Mouse (Mus musculus) macrophage (primary cell): ENCODE measurements around the gene N4bp2l2. TPM values are rescaled to one million over a fixed set of nuclear protein-coding genes. Genes with fewer than 3 reads are reported as not detected.
"Not testable (repeated sequence)": the region's sequence is repeated elsewhere in the genome, so short reads cannot be mapped to it uniquely, and the experiment has no call there.

Experiments used
- H3K27ac ChIP-seq: fragments of 350-480 bp; formaldehyde crosslinking; 2 replicates; pipeline ENCODE4 v1.9.0; 2021
- H3K36me3 ChIP-seq: fragments of 350-480 bp; formaldehyde crosslinking; 2 replicates; pipeline ENCODE4 v1.9.0; 2021; ENCODE audit errors: inconsistent target
- H3K4me3 ChIP-seq: fragments of 350-480 bp; formaldehyde crosslinking; 2 replicates; pipeline ENCODE4 v1.9.0; 2021; ENCODE audit errors: inconsistent target
- H3K79me2 ChIP-seq: fragments of 350-480 bp; formaldehyde crosslinking; 2 replicates; pipeline ENCODE4 v1.9.0; 2021; ENCODE audit errors: inconsistent target
- WGBS: methylation state at CpG from one replicate; pipeline ENCODE4 v1.1.7; 2026; ENCODE audit warnings: inconsistent platforms; ENCODE audit not compliant: missing documents; 5-methylcytosine and 5-hydroxymethylcytosine counted together
- polyA plus RNA-seq: library from polyadenylated mRNA; stranded (reverse); fragments of 250-400 nt; gene quantifications from 3 replicates; pipeline ENCODE4 v1.2.4, GENCODE M21; 2018; ENCODE audit warnings: inconsistent platforms

N4bp2l2 gene
- polyA plus RNA-seq, 1 experiment from 2014 or later: 25.9 TPM

GRCm38 (mm10) chr5:150665132-150665954 lies 640 bp downstream of the N4bp2l2 start:
- Histone ChIP-seq H3K4me3 (peak overlapping the region; percentile 88), H3K27ac (peak overlapping the region; percentile 72), H3K36me3 (peaks cover 12% of the 10 kb centered on the region; the same call in 1 of the 2 replicates), H3K79me2 (peaks cover 46% of the 10 kb centered on the region)
- 1% methylated on average over 48 of the region's 52 CpGs for WGBS

- Histone ChIP-seq H3K36me3 (peaks cover 12% of the 10 kb centered on the region; the same call in 1 of the 2 replicates), H3K27ac (peak overlapping the region; percentile 72), H3K4me3 (peak overlapping the region; percentile 88), H3K79me2 (peaks cover 52% of the 10 kb centered on the region)
- 3% methylated on average over 10 of the region's 10 CpGs for WGBS
These were observed 1.2 kb downstream of the N4bp2l2 start for GRCm38 (mm10) chr5:150664794-150665131.

- peaks cover 12% of the 10 kb centered on the region; the same call in 1 of the 2 replicates for H3K36me3 ChIP-seq
- H3K79me2 ChIP-seq: peaks cover 61% of the 10 kb centered on the region
- 92% methylated on average over 7 of the region's 7 CpGs for WGBS
- not testable (repeated sequence) for H3K27ac ChIP-seq
- peak overlapping the region; percentile 88; the same call in 1 of the 2 replicates for H3K4me3 ChIP-seq
These were observed 2.1 kb downstream of the N4bp2l2 start for GRCm38 (mm10) chr5:150663926-150664325.

GRCm38 (mm10) chr5:150660296-150660695 lies 5.7 kb downstream of the N4bp2l2 start:
- peaks cover 12% of the 10 kb centered on the region; the same call in 1 of the 2 replicates for H3K36me3 ChIP-seq
- not testable (repeated sequence) for H3K27ac ChIP-seq, H3K4me3 ChIP-seq
- peaks cover 97% of the 10 kb centered on the region for H3K79me2 ChIP-seq
- 93% methylated on average over 3 of the region's 3 CpGs for WGBS

- peaks cover 100% of the 10 kb centered on the region for H3K79me2 ChIP-seq
- WGBS: 79% methylated on average over 3 of the region's 6 CpGs
- H3K4me3 ChIP-seq, H3K27ac ChIP-seq: not testable (repeated sequence)
- H3K36me3 ChIP-seq: peaks cover 12% of the 10 kb centered on the region; the same call in 1 of the 2 replicates
These were observed 6.6 kb downstream of the N4bp2l2 start for GRCm38 (mm10) chr5:150659425-150659824.

GRCm38 (mm10) chr5:150654548-150654947 lies 11.4 kb downstream of the N4bp2l2 start:
- Histone ChIP-seq H3K36me3 (no peaks in the 10 kb centered on the region; the same call in none of the 2 replicates), H3K79me2 (peaks cover 100% of the 10 kb centered on the region), H3K4me3 (no peak overlapping the region), H3K27ac (no peak overlapping the region)

GRCm38 (mm10) chr5:150652578-150652977 lies 13.4 kb downstream of the N4bp2l2 start:
- H3K4me3 ChIP-seq: no peak overlapping the region

GRCm38 (mm10) chr5:150644926-150645325 lies 21.1 kb downstream of the N4bp2l2 start:
- no peak overlapping the region for H3K27ac ChIP-seq
- H3K4me3 ChIP-seq: no peak overlapping the region
- H3K79me2 ChIP-seq: peaks cover 35% of the 10 kb centered on the region; the same call in 1 of the 2 replicates
- WGBS: 95% methylated on average over 4 of the region's 4 CpGs
- peaks cover 50% of the 10 kb centered on the region for H3K36me3 ChIP-seq

More at GRCm38 (mm10) chr5:150652578-150652977, 13.4 kb downstream of the N4bp2l2 start:
- H3K27ac ChIP-seq: no peak overlapping the region
- H3K36me3 ChIP-seq: peaks cover 11% of the 10 kb centered on the region
- peaks cover 97% of the 10 kb centered on the region for H3K79me2 ChIP-seq
- WGBS: 96% methylated on average over 2 of the region's 2 CpGs

- Histone ChIP-seq H3K36me3 (peaks cover 45% of the 10 kb centered on the region; the same call in 1 of the 2 replicates), H3K79me2 (peaks cover 22% of the 10 kb centered on the region; the same call in 1 of the 2 replicates)
- not testable (repeated sequence) for H3K4me3 ChIP-seq, H3K27ac ChIP-seq
- 94% methylated on average over 4 of the region's 4 CpGs for WGBS
These were observed 22.6 kb downstream of the N4bp2l2 start for GRCm38 (mm10) chr5:150643390-150643789.

GRCm38 (mm10) chr5:150641440-150641839 lies 24.5 kb downstream of the N4bp2l2 start:
- Histone ChIP-seq H3K36me3 (peaks cover 48% of the 10 kb centered on the region; the same call in 1 of the 2 replicates), H3K27ac (no peak overlapping the region), H3K4me3 (no peak overlapping the region), H3K79me2 (peaks cover 7% of the 10 kb centered on the region; the same call in 1 of the 2 replicates)
- WGBS: 92% methylated on average over 3 of the region's 3 CpGs

GRCm38 (mm10) chr5:150629692-150630091 lies 36.3 kb downstream of the N4bp2l2 start:
- Histone ChIP-seq H3K4me3 (no peak overlapping the region), H3K27ac (no peak overlapping the region), H3K79me2 (no peaks in the 10 kb centered on the region), H3K36me3 (no peaks in the 10 kb centered on the region)
- WGBS: 100% methylated on average over 2 of the region's 2 CpGs

GRCm38 (mm10) chr5:150629272-150629671 lies 36.7 kb downstream of the N4bp2l2 start:
- H3K36me3 ChIP-seq: no peaks in the 10 kb centered on the region
- H3K4me3 ChIP-seq: no peak overlapping the region
- 100% methylated on average over 1 of the region's 1 CpGs for WGBS

GRCm38 (mm10) chr5:150625528-150625927 lies 40.5 kb downstream of the N4bp2l2 start:
- H3K36me3 ChIP-seq: no peaks in the 10 kb centered on the region
- H3K79me2 ChIP-seq: no peaks in the 10 kb centered on the region
- 89% methylated on average over 7 of the region's 7 CpGs for WGBS
- no peak overlapping the region for H3K4me3 ChIP-seq
- H3K27ac ChIP-seq: no peak overlapping the region

More at GRCm38 (mm10) chr5:150629272-150629671, 36.7 kb downstream of the N4bp2l2 start:
- Histone ChIP-seq H3K27ac (no peak overlapping the region), H3K79me2 (no peaks in the 10 kb centered on the region)

GRCm38 (mm10) chr5:150622792-150623191 lies 43.2 kb downstream of the N4bp2l2 start:
- 55% methylated on average over 1 of the region's 1 CpGs for WGBS
- no peaks in the 10 kb centered on the region for H3K79me2 ChIP-seq
- no peaks in the 10 kb centered on the region for H3K36me3 ChIP-seq
- no peak overlapping the region for H3K27ac ChIP-seq
- no peak overlapping the region for H3K4me3 ChIP-seq

GRCm38 (mm10) chr5:150621592-150621991 lies 44.4 kb downstream of the N4bp2l2 start:
- H3K27ac ChIP-seq: no peak overlapping the region

More at GRCm38 (mm10) chr5:150621592-150621991, 44.4 kb downstream of the N4bp2l2 start:
- WGBS: 10% methylated on average over 3 of the region's 3 CpGs
- Histone ChIP-seq H3K36me3 (no peaks in the 10 kb centered on the region), H3K79me2 (no peaks in the 10 kb centered on the region), H3K4me3 (no peak overlapping the region)
